In the genomic region with DNA sequence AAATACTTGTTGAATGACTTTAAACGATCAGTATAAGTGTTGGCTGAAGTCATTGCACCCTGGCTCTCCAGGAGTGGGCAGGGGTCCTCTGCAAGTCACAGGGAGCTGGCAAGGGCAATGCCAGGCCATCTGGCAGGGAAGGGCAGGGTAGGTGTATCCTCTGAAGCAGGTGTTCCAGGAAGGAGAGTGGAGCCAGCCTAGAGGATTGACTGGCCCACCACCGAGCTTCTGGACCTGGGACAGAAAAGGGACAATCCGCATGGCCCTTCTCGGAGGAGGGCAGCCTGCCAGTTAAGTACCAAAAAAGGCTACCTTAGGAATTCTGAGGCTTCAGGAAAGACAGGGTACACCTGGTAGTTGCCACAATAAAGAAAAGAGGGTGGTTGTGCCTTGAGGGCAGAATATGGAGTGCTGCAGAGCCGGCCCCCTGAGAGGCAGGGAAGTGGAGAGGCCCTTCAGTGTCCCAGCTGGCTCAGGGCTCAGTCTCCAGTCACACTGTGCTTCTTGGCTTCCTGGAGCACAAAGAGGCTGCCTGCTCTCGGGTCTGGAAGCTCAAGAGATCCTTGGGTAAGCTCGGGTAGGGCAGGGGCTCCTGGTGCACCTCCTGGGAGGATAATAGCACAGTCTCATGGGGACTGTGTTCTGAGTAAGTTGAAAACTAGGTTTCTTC, we compare ENCODE assay signal across 27 mouse cellular contexts. TPM values are rescaled to one million over a fixed set of nuclear protein-coding genes. Genes with fewer than 3 reads are reported as not detected.
DNase-seq lines count a peak whose midpoint lies in the region; ATAC-seq and TF ChIP-seq lines count a peak whose summit lies in the region.
"Had no signal": no experiment of that assay in that cellular context is flagged by ENCODE, and none has a peak within 500 bp of the region (broad histone marks: within the 10 kb centered on the region; RNA-seq: fewer than 3 reads in every experiment).

No protein-coding gene starts in this region.

- no peak for TF ChIP-seq POLR2A in cerebellum, adult 2 months (IDR thresholded peaks at IDR 0.05; ENCODE audit: borderline replicate concordance, insufficient read depth, low read length)

- no peak for TF ChIP-seq EP300 in lung, postnatal 0 days (IDR thresholded peaks at IDR 0.05)

- ATAC-seq in heart, embryonic 11.5 days (replicated peaks; ENCODE audit: insufficient number of reproducible peaks, low FRiP score, low TSS enrichment): no peak
- ATAC-seq in lung, postnatal 0 days: peak; percentile 79
- no peak for ATAC-seq in forebrain, embryonic 16.5 days
- no peak for ATAC-seq in monocyte, adult 5-6 weeks (replicated peaks; ENCODE audit: insufficient number of reproducible peaks, low FRiP score, low TSS enrichment, poor library complexity, severe bottlenecking)
- ATAC-seq: liver, postnatal 0 days; midbrain, embryonic 15.5 days had no signal

- no peak overlapping the region for H3K27ac ChIP-seq in heart, embryonic 11.5 days (ENCODE audit: low read depth, low read length)
- 0 out of 2 replicates have a peak overlapping the region, but pooled peaks have one; percentile 26 for H3K27ac ChIP-seq in lung, postnatal 0 days (ENCODE audit: low read length)
- H3K27ac ChIP-seq in cerebellum, adult 2 months (ENCODE audit: insufficient read depth, low read length): no peak overlapping the region
- H3K27ac ChIP-seq in forebrain, embryonic 16.5 days (ENCODE audit: low read length): no peak overlapping the region
- H3K27ac ChIP-seq: embryonic facial prominence, embryonic 15.5 days; gastrocnemius, adult 2 months; kidney, postnatal 0 days; midbrain, embryonic 15.5 days had no signal

- peaks cover 23% of the 10 kb centered on the region for H3K27me3 ChIP-seq in heart, embryonic 11.5 days (ENCODE audit: control insufficient read depth, insufficient read depth, low read length)
- H3K27me3 ChIP-seq in lung, postnatal 0 days (replicated peaks; ENCODE audit: insufficient read depth, low read length): peaks cover 6% of the 10 kb centered on the region; the same call in 1 of the 2 replicates
- no peaks in the 10 kb centered on the region for H3K27me3 ChIP-seq in cerebellum, adult 2 months (ENCODE audit: control insufficient read depth, insufficient read depth, low read length)
- no peaks in the 10 kb centered on the region for H3K27me3 ChIP-seq in forebrain, embryonic 16.5 days (replicated peaks; ENCODE audit: control insufficient read depth, insufficient read depth, low read length)
- H3K27me3 ChIP-seq: midbrain, embryonic 15.5 days had no signal

- H3K36me3 ChIP-seq in heart, embryonic 11.5 days (ENCODE audit: control insufficient read depth, insufficient read depth, low read length): no peaks in the 10 kb centered on the region
- no peaks in the 10 kb centered on the region for H3K36me3 ChIP-seq in lung, postnatal 0 days (ENCODE audit: insufficient read depth, low read length)
- H3K36me3 ChIP-seq in forebrain, embryonic 16.5 days (ENCODE audit: control insufficient read depth, insufficient read depth): no peaks in the 10 kb centered on the region
- H3K36me3 ChIP-seq: embryonic facial prominence, embryonic 15.5 days; midbrain, embryonic 15.5 days had no signal

- no peak overlapping the region for H3K4me3 ChIP-seq in heart, embryonic 11.5 days (ENCODE audit: low read depth, low read length)
- no peak overlapping the region for H3K4me3 ChIP-seq in lung, postnatal 0 days (ENCODE audit: low read depth, low read length)
- H3K4me3 ChIP-seq in cerebellum, adult 2 months (replicated peaks; ENCODE audit: insufficient read depth, low read depth, low read length): no peak overlapping the region
- H3K4me3 ChIP-seq in forebrain, embryonic 16.5 days (replicated peaks; ENCODE audit: low read length): no peak overlapping the region
- H3K4me3 ChIP-seq: embryonic facial prominence, embryonic 15.5 days; gastrocnemius, adult 2 months; megakaryocyte, embryonic 14.5 days; midbrain, embryonic 15.5 days had no signal

- no peak overlapping the region for H3K9ac ChIP-seq in heart, embryonic 11.5 days (ENCODE audit: low read depth, low read length)
- no peak overlapping the region for H3K9ac ChIP-seq in lung, postnatal 0 days (replicated peaks; ENCODE audit: low read depth)
- no peak overlapping the region for H3K9ac ChIP-seq in forebrain, embryonic 16.5 days (replicated peaks; ENCODE audit: low read depth, low read length)
- H3K9ac ChIP-seq: embryonic facial prominence, embryonic 15.5 days; liver, postnatal 0 days; midbrain, embryonic 15.5 days had no signal

- TF ChIP-seq CTCF in lung, postnatal 0 days (IDR thresholded peaks at IDR 0.05): no peak
- TF ChIP-seq CTCF in cerebellum, adult 2 months (IDR thresholded peaks at IDR 0.05; ENCODE audit: borderline replicate concordance, insufficient read depth, low read depth, low read length): 0 out of 2 replicates have a peak, but pooled peaks have one; percentile 12

- H3K4me2 ChIP-seq in heart, embryonic 11.5 days: no peak overlapping the region
- no peak overlapping the region for H3K4me2 ChIP-seq in lung, postnatal 0 days (replicated peaks; ENCODE audit: low read depth, low read length)
- H3K4me2 ChIP-seq in forebrain, embryonic 16.5 days (ENCODE audit: low read length): no peak overlapping the region
- H3K4me2 ChIP-seq: embryonic facial prominence, embryonic 15.5 days; midbrain, embryonic 15.5 days had no signal

- no peaks in the 10 kb centered on the region for H3K9me3 ChIP-seq in heart, embryonic 11.5 days (replicated peaks; ENCODE audit: control insufficient read depth, low read length)
- no peaks in the 10 kb centered on the region for H3K9me3 ChIP-seq in lung, postnatal 0 days (ENCODE audit: low read length)
- no peaks in the 10 kb centered on the region; the same call in 1 of the 2 replicates for H3K9me3 ChIP-seq in forebrain, embryonic 16.5 days (ENCODE audit: control insufficient read depth, low read length)
- H3K9me3 ChIP-seq: embryonic facial prominence, embryonic 15.5 days; midbrain, embryonic 15.5 days had no signal

- WGBS in heart, embryonic 11.5 days (ENCODE audit: insufficient replicate concordance): 53% methylated on average over 7 of the region's 7 CpGs
- WGBS in lung, postnatal 0 days: 41% methylated on average over 7 of the region's 7 CpGs
- 13% methylated on average over 7 of the region's 7 CpGs for WGBS in cerebellum, adult 2 months
- WGBS in forebrain, embryonic 16.5 days: 53% methylated on average over 7 of the region's 7 CpGs

- DNase-seq in heart, adult 11 months: peak; percentile 78
- peak; percentile 67 for DNase-seq in lung, postnatal 0 days (ENCODE audit: low spot score)
- no peak for DNase-seq in lung, postnatal 25 days (ENCODE audit: low spot score)
- DNase-seq in cerebellum, adult 2 months: peak; percentile 80 to 85
- peak; percentile 77 to 78 for DNase-seq in cerebellum, postnatal 36 days
- DNase-seq: adrenal gland, postnatal 14 days; gastrocnemius, adult 2 months; heart, postnatal 36 days; kidney, adult 11 months; layer of hippocampus, postnatal 36 days; liver; liver, postnatal 0 days; right cerebral cortex, postnatal 14 days; spleen, adult 18-20 months; thymus, adult 2 months had no signal

- 0 out of 2 replicates have a peak, but pooled peaks cover 4% of the 10 kb centered on the region for H3K4me1 ChIP-seq in heart, embryonic 11.5 days (ENCODE audit: control insufficient read depth, insufficient read depth, low read length)
- H3K4me1 ChIP-seq in lung, postnatal 0 days (ENCODE audit: insufficient read depth, low read depth, low read length): no peaks in the 10 kb centered on the region
- H3K4me1 ChIP-seq in cerebellum, adult 2 months (ENCODE audit: control insufficient read depth, insufficient read depth, low read length): peaks cover 43% of the 10 kb centered on the region
- H3K4me1 ChIP-seq in forebrain, embryonic 16.5 days (replicated peaks; ENCODE audit: control insufficient read depth, insufficient read depth, low read length): peaks cover 41% of the 10 kb centered on the region

RNA-seq across cellular contexts. Expression of a gene that starts 21.9 kb away (rescaled TPM):
- polyA plus RNA-seq in heart, embryonic 11.5 days (2014; fragmentation: Nextera tagmentation; extraction: Ambion mirVana): 4.2 and 4.4 TPM in 2 replicates
- polyA plus RNA-seq in lung, postnatal 0 days (2015; fragmentation: Nextera tagmentation; extraction: Ambion mirVana): 6.5 and 6.9 TPM in 2 replicates
- 32.1 and 35.8 TPM in 2 replicates for polyA plus RNA-seq in cerebellum, adult 2 months (2012; rRNA removed)
- polyA plus RNA-seq in forebrain, embryonic 16.5 days (2015; fragmentation: Nextera tagmentation; extraction: Ambion mirVana): 0.48 and 1.9 TPM in 2 replicates
- 0.43 to 2.9 TPM in 2 of 3 replicates, not detected in the other for total RNA-seq in monocyte, adult 5-6 weeks (2017)
- total RNA-seq: neutrophil, adult 5-6 weeks had no signal

RNA-seq across cellular contexts. Expression of a gene that starts 29.9 kb away (rescaled TPM):
- polyA plus RNA-seq in heart, embryonic 11.5 days (2014; fragmentation: Nextera tagmentation; extraction: Ambion mirVana): not detected in 2 replicates
- polyA plus RNA-seq in lung, postnatal 0 days (2015; fragmentation: Nextera tagmentation; extraction: Ambion mirVana): 0.79 TPM in 1 of 2 replicates, not detected in the other
- polyA plus RNA-seq in cerebellum, adult 2 months (2012; rRNA removed): 7.1 and 7.6 TPM in 2 replicates
- polyA plus RNA-seq in forebrain, embryonic 16.5 days (2015; fragmentation: Nextera tagmentation; extraction: Ambion mirVana): 14.9 and 18.4 TPM in 2 replicates
- 1.8 TPM in 1 of 3 replicates, not detected in the others for total RNA-seq in monocyte, adult 5-6 weeks (2017)
- total RNA-seq: adrenal gland, postnatal 14 days; CH12.LX; gastrocnemius, adult 2 months; granulocyte monocyte progenitor cell, adult 5-6 weeks; heart, postnatal 36 days; MEL; neutrophil, adult 5-6 weeks had no signal
- polyA plus RNA-seq: heart, embryonic 14.5 days; liver, postnatal 0 days; thymus, adult 2 months had no signal

RNA-seq across cellular contexts. Expression of a gene that starts 29.9 kb away (rescaled TPM):
- 0.03 TPM in 1 of 2 replicates, not detected in the other for polyA plus RNA-seq in heart, embryonic 11.5 days (2014; fragmentation: Nextera tagmentation; extraction: Ambion mirVana)
- polyA plus RNA-seq in lung, postnatal 0 days (2015; fragmentation: Nextera tagmentation; extraction: Ambion mirVana): not detected in 2 replicates
- 3.2 and 3.6 TPM in 2 replicates for polyA plus RNA-seq in cerebellum, adult 2 months (2012; rRNA removed)
- polyA plus RNA-seq in forebrain, embryonic 16.5 days (2015; fragmentation: Nextera tagmentation; extraction: Ambion mirVana): 2.5 and 3.3 TPM in 2 replicates
- not detected in 3 replicates for total RNA-seq in monocyte, adult 5-6 weeks (2017)
- total RNA-seq: CH12.LX; gastrocnemius, adult 2 months; granulocyte monocyte progenitor cell, adult 5-6 weeks; heart, postnatal 36 days; MEL; neutrophil, adult 5-6 weeks had no signal
- polyA plus RNA-seq: heart, embryonic 14.5 days; liver, postnatal 0 days; thymus, adult 2 months had no signal
